Mouse (Mus musculus): ENCODE measurements at regions not wholly inside any gene's neighbourhood (a gene's known extent, or its start where the extent isn't known, plus 50 kb on each side); places are given as distances from the start of the nearest gene placed in this dataset.
"Not testable (repeated sequence)": the region's sequence is repeated elsewhere in the genome, so short reads cannot be mapped to it uniquely, and the experiment has no call there.

GRCm38 (mm10) chr13:103620958-103621357 lies 153.4 kb downstream of the Srek1 start:
- not testable (repeated sequence) for DNase-seq

GRCm38 (mm10) chr13:103613333-103613725 lies 161.1 kb downstream of the Srek1 start:
- DNase-seq: no peak

DNA sequence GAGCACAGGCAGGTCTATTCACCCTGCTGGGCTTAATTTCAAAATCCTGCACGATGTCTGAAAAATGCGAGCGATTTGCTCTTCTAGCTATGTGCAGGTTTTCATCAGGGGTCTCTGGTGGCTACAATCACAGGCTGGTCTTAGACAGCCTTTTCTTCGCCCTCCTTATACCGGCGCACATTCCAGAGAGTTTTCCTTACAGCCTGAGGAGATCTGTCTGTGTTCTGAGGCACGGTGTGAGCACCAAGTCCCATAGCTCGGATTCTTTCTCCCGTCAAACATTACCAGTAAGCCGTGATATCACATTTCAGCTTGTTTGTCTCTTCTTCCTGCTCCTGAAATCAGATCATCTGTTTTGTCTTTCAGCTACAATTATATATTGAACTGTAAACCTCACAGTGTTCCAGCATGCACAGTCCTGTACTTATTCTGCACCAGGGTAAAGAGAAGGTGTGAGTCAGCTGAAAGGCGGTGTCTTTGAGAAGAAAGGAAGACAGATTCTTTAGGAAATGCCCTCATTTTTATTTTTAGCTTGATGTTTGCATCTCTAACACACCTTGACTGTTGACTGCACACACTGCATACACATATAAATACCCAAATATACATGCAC lies 161.6 kb downstream of the Srek1 start:
- no peak for DNase-seq

DNA sequence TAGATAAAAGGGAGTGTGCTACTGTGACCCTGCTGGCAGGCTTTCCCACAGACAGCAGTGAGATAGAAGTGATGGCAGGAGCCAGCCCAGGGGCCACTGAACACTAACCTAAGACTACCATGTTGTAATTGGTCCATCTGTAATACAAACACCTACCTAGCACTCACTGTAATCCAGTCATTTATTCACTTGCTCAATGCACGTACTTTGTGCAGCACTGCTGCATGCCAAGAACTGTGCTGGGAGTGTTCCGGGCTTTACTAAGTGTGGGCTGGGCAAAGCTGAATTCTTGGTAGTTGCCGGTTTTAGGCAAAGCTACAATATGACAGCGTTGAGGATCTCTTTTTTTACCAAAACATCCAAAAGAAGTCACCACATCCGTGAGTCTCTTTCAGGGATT lies 172.1 kb downstream of the Srek1 start:
- no peak for DNase-seq

DNA sequence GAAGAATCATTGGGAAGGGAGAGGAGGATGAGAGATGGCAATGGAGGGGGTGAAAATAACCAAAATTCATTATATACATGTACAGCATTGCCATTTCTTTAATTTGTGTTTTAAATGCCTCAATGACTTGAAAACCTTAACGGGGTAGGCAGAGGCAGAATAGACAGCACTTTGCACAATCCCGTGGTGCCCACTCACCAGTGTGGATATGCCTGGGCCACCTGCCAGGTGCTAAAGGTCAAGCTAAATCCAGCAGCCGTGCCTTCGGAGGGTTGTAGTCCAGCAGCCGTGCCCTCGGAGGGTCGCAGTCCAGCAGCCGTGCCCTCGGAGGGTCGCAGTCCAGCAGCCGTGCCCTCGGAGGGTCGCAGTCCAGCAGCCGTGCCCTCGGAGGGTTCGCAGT lies 182.0 kb downstream of the Srek1 start:
- no peak for DNase-seq

DNA sequence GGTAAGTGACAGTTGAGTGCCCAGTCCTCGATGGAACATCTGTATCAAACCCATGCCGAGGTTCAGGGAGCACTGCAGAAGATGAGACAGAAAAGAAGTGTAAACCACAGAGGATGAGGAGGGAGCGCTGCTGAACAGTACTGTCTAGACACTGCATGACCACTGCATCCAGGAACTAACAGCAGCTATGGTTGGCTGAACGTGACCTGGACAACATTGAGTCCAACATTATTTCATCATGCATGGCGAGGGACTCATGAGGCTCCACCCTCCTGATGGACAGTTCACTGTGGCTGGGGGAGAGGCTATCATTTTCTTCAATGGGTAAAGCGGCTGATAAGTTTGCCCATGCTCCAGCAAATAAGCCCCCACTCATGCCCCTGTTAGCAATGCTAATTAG lies 182.5 kb downstream of the Srek1 start:
- no peak for DNase-seq

DNA sequence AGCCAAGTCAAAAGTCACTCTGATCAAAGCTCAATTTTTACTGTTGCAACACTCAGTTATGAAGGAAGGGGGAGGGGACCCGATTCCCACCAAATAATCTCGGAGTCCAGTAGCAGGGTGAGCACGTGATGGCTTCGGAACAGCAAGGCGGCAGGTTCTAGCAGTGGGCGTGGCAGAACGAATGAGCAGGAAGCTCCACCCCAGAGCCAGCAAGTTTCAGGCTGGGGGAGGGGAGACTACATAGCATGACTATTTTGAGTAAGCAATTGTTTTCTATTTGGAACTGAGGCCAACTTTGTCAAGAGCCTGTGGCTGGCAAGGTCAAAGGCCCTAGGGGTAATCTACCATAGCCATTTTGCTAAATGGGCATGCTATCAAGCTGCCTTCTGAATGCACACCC lies 183.0 kb downstream of the Srek1 start:
- not testable (repeated sequence) for DNase-seq

DNA sequence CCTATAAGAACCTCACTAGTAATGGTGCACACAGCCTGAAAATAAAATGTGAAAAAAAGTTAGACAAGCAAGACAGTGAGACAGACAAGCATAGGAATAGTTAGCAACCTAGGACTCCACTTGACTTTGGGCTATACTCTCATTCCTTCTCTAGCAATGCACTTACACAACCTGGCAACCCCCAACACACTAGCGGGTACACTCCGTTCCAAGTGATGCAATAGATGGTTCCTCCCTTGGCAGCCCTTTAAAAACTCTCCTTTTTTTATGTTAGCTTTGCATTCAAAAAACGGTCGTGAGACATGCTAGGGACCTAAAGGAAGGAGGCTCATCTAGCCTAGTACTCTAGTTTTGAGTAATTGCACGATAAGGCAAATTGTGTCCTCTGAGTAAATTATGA lies 184.8 kb downstream of the Srek1 start:
- no peak for DNase-seq

- no peak for DNase-seq
Measured at GRCm38 (mm10) chr13:103576856-103577255, 197.6 kb downstream of the Srek1 start.

DNA sequence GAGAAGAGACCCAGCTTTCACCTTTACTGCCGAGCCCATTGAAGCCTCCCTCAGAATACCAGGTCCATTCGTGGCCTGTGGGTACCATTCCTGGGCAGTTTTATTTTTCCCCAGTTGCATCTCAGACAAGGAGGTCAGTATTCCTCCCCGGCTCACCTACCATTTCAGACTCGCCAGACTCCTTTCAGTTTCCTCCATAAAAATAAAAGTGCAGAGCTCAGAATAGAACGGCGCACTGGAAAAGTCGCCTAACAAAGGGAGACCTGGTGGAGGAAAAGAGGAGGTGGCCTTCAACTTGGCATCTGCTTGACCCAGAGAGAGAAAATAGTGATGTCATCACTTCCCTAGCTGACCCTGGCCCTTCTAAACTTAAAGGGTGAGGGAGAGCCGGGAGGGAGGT lies 209.7 kb downstream of the Srek1 start:
- DNase-seq: no peak

- no peak for DNase-seq
Measured at GRCm38 (mm10) chr13:103561795-103562705, 212.4 kb downstream of the Srek1 start.

DNA sequence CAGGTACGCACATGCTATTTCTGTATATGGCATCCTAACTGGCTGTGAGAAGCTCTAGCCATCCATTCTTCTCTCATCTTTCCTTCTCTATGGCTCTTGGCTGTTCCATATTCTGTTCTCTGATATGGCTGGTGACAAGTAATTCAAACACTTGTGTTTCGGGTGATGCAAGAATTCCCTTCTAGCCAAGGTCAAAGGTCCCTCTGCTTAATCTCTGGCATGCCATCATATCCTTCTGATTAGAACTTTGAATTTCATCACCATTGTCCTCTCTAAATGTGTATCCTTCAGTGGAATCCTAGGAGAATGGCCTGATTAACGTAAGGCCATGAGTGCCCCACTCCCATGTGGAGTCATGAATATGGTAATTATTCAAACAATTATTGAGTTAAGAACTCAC lies 215.5 kb downstream of the Srek1 start:
- DNase-seq: no peak

GRCm38 (mm10) chr13:103539577-103539976 lies 205.3 kb upstream of the Mast4 start:
- DNase-seq: peak; percentile 71

GRCm38 (mm10) chr13:103513825-103514224 lies 179.5 kb upstream of the Mast4 start:
- no peak for DNase-seq

DNA sequence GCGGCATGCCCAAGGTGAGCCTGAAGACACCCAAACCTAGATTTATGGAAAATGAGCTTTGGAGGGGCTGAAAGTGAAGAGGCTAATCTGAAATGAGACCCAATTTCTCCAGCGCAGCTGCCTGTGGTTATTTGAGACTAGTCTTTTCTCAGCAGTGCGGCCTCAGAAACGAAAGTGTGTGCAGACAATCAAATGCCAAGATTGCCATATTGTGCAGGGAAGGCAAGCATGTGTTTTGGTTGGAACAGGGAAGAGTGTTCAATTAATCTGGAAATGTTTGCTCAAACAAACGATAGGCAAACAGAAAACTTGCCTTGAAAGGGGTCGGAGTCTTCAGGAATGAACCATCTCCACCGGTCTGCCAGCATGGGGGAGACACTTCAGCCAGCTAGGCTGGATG lies 178.2 kb upstream of the Mast4 start:
- DNase-seq: no peak

DNA sequence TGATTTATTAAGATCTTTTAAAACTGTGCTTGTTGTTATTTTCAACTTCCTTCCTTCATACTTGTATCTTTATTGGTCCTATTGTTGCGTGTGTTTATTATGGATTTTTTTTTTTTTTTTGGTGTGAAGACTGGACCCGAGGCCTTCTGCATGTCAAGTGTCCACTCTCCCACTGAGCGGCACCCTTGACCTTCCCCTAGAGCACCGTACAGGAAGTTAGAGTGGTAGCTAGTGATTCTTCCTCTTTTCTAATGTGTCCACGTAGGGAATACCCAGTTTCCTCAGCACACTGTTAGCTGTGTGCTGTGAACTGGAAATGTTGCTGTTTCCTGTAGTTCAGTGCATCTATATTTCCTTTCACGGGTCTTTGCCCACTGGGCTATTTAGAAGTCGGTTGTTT lies 170.7 kb upstream of the Mast4 start:
- no peak for DNase-seq

DNA sequence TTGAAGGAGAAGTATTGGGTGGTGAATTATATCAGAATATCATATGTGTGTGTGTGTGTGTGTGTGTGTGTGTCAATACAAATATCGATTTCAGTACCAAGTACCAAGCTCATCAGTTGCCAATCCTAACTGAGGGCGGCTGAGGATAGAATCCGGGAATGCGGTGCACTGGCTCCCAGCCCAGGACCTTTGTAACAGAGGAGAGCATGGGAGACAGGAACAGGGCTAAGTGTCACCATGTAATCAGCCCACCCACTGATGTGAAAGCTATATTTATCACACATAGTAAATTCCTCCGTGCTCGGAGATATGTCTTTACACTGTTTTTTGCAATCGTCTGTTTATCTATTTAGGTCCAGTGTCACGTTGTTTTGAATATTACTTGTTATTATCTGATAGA lies 165.1 kb upstream of the Mast4 start:
- DNase-seq: no peak

- DNase-seq: no peak
Measured at GRCm38 (mm10) chr13:103494371-103494770, 160.1 kb upstream of the Mast4 start.

- peak; percentile 93 for DNase-seq
Measured at GRCm38 (mm10) chr13:103493567-103493966, 159.3 kb upstream of the Mast4 start.

DNA sequence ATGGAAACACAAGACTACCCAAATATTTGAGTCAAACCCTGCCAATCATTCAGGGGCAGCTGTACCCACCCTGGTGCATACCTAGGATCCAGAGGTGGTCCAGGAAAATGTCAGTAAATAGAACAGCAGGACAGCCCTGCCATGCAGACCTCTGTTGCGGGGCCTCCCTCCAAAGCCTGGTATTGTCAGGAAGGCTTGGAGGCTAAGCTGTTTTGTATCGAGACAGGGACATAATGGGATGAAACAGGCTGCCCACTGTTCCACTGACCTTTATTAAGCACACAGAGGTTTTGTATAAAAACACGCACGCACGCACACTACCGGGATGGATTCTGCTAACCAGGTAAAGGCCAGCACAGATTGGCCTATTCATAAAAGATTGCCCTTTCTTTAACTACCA lies 155.8 kb upstream of the Mast4 start:
- DNase-seq: no peak

- no peak for DNase-seq
Measured at GRCm38 (mm10) chr13:103484092-103484491, 149.8 kb upstream of the Mast4 start.

DNA sequence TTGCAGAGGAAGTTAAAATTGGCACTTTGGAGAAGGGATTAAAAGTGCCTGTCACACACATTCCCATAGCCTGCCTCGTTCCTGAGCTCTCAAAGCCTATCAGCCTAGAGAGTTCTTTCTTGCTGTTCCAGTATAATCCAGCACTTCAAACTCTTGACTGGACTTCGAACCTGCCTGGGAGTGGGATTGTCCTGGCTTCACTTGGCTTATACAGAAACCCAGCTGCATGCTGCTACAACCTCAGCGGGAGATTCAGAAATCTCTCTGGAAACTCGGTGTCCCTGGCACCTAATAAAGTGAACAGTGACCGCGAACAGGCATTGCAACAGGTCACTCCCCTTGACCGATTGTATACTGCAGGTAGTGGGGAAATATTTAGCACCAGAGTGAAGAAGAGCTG lies 149.1 kb upstream of the Mast4 start:
- DNase-seq: no peak

DNA sequence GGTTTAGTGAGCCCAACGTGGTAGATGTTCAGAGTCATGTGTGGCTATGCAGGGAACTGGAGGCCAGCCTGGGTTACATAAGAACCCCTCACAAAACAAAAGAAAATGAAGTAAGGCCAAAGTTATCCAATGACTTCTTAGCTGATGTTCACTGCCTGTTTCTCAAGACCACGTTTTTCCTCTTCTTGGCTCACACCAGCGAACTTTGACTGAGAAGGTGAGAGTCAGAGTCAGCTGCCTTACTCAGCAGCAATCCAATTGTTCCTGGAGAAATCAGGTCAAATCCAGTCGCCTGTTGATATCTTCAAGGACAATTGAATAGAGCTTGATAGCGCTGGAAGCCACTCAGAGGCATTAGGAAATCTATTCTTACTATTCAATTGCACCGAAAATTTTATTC lies 142.0 kb upstream of the Mast4 start:
- DNase-seq: peak; percentile 53

DNA sequence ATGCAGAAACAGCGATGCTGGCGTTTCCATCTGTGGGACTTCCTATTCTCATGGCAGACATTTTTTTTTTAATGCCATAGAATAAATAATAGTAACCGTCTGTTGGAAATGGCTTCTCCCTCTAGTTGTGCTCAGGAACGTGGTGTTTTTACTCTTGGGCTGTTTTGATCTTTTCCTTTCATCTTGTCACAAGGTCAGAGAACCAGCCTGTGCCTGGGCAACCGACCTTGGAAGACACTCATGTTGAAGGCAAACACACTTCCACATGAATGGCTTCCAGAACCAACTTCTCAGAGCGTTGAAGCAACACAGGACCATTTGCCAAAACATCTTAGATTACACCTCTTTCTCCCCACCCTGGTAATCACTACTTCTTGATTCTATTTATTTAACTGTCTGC lies 137.9 kb upstream of the Mast4 start:
- DNase-seq: peak; percentile 42

Measured in adrenal gland, adult 8-10 months (tissue).